Mouse (Mus musculus) brain, embryonic 14.5 days (tissue): ENCODE results near the gene Guca1a. TPM values are rescaled to one million over a fixed set of nuclear protein-coding genes. Genes with fewer than 3 reads are reported as not detected.

Experiments used
- DNase-seq: peaks from one replicate; pipeline ENCODE4 v3.0.0-alpha.2; 2011; ENCODE audit warnings: low read depth
- CTCF ChIP-seq: fragments of 200-500 bp; IDR thresholded peaks from 2 replicates; pipeline ENCODE4 v1.5.1; 2012; ENCODE audit warnings: inconsistent platforms, mild to moderate bottlenecking, moderate library complexity, borderline replicate concordance; ENCODE audit not compliant: insufficient read depth, insufficient read length; ENCODE audit errors: extremely low read depth
- POLR2A ChIP-seq: fragments of 200-500 bp; IDR thresholded peaks from 2 replicates; pipeline ENCODE4 v1.6.1; 2012; ENCODE audit warnings: mild to moderate bottlenecking, inconsistent platforms, borderline replicate concordance; ENCODE audit not compliant: poor library complexity, insufficient read depth, insufficient read length, severe bottlenecking; ENCODE audit errors: extremely low read depth
- polyA plus RNA-seq: library from polyadenylated mRNA; depleted of rRNA; stranded (reverse); fragments of >200 nt; gene quantifications from 2 replicates; pipeline ENCODE4 v1.2.3, GENCODE M21; 2012; rRNA removed

Guca1a gene
- polyA plus RNA-seq, 1 experiment, result 0.83 TPM

DNA sequence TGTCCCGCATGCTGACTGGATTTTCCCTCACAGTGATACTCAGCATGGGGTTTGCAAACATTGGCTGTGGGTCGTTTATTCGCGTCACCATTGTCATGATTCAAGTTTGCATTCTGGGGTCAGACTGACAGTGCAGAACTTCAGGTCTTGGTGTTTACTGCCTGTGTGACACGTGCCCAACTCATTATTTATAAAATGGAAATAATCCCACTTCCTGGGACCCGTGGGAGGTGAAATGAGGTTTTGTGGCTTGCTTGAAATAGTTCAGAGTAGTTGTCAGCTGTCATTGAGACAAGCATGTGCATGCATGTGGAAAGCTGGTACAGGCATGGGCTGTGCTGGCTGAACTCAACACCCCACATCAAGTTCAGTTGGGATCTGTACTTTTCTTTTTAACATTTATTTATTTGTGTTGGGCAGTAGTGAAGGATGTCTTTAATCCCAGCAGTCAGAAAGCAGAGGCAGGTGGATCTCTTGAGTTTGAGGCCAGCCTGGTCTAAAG, 23.6 kb downstream of the Guca1a start:
- DNase-seq, result no peak
- TF ChIP-seq POLR2A (no peak), CTCF (no peak)

DNA sequence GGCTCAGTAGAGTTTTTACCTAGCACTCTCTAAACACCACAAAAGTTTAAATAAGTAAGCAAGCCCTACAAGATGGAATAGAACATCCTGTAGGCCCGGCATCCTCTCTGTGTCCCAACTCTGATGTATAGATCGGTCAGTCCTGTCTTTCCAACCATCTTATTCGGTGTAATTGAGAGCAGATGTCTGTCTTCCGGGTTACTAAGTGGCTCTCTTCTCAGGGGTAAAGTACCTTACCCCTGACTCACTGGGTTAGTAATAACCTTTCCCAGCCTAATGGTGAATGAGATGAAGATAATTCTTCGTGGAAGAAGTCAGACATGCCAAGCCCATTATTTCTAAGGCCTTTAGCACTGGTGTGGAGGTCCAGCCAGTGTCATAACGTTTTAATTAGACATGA, 26.4 kb downstream of the Guca1a start:
- DNase-seq, result no peak
- TF ChIP-seq POLR2A, result no peak
- no peak for TF ChIP-seq CTCF

DNA sequence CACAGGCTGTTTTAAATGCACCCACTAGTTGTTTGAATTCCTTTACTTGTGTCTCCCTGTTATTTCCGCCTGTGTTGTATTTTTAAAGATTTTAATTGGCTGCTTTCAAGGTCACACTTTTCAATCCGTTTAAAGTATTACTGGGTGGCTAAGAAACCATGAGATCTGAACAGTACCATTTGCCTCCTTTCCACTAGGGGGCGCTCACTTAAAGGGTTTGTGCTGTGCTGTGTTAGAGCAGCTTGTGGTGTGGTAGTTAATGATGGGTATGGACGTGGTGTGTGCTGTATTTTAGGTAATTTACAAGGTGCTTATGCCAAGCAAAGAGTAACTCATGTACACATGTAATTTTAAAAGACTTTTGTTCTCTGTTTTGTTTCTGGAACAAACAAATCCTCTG, 28.9 kb downstream of the Guca1a start:
- TF ChIP-seq CTCF (peak; percentile 84; the same call in 1 of the 2 replicates), POLR2A (no peak)
- peak; percentile 80 for DNase-seq

DNA sequence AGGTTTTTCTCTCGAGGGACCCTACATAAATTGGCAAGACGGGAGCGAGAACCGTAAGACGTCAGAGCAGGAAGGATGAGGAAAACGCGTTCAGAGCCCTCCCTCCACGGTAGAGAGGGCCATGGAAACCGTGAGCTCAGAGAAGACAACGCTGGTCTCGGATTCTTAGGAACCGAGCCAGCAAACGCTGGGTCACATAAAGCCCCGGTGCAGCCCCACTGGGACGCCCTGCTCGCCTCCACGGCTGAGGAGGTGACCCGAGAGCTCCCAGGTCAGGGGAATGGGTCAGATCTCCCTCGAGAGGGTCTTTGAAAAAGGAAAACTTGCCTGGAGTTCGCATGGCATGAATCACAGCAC, 31.3 kb downstream of the Guca1a start:
- DNase-seq, result no peak
- no peak for TF ChIP-seq CTCF
- TF ChIP-seq POLR2A, result no peak

DNA sequence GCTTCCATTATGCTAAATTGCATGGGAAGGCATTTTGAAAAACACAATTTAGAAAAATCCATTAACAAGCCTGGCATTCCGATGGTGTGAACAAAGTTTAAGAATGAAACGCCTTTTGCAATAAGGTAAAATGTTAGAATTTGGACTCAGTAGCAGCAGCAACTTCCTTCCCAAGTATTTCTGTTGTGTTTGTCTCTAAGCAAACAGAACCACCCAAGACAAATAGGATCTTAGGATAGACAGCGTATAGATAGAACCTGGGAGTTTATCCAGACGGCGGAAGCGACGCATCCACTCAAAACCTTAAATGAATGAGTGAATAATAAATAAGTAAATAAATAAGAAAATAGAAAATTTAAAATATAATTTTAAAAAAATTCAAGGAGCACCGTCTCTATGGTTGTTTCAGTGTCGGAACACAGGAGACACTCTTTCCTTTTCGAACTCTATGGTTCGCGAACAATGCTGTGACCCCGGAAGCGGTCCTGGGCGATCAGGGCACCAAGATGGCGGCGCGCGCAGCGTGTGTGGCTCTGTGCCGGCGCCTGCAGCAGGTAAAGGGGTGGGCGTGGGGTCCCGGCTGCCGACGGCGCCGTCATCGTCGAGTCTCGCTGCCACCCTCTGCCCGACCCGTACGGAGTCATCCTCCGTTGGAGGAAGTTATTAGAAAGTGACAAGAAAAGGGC, 31.8 kb downstream of the Guca1a start, which contains the start of gene Mrps10:
Gene Mrps10, plus strand, starts transcription at position 487 of the 686 bp plus-strand sequence.
- DNase-seq, result peak; percentile 98
- peak; percentile 57; the same call in 1 of the 2 replicates for TF ChIP-seq POLR2A
- no peak for TF ChIP-seq CTCF

DNA sequence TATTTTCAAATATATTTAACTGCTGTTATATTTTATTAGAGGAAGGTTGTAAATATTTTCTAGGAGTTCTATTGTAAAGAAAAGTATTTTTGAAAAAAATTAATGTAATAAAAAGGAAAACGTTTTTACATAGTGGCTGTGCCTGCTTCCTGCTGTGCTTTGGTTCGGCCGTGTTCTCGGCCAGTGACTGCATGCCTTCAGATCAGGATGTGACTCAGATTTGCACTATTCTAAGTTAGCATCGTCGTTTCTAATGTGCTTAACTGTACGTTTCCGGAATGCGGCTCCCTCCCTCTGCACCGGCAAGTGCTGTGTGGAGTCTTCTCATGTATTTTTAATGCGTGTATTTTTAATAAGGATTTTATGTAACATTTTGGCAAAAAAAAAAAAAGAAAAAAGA, 39.0 kb downstream of the Guca1a start:
- DNase-seq, result no peak
- no peak for TF ChIP-seq CTCF
- no peak for TF ChIP-seq POLR2A

DNA sequence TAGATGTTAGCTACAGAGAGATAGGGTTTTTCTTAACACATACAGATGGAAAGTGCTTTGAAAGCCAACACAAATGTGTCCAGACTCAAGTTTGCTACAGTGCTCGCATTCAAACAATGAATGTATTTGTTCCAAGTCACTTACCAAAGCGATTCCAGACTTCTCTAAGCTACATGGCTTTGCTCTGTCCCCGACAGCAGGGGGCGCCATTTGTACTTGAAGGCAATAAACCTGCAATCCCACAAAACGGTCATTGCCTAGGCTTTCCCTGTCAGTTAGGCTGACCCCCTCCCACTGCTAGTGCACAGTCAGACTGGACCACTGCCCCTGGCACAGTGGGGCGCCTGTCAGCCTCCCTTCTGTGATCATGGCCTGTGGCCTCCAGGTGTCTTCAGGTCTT, 40.4 kb downstream of the Guca1a start:
- TF ChIP-seq POLR2A (no peak), CTCF (peak; percentile 52; the same call in 1 of the 2 replicates)
- peak; percentile 34 for DNase-seq

DNA sequence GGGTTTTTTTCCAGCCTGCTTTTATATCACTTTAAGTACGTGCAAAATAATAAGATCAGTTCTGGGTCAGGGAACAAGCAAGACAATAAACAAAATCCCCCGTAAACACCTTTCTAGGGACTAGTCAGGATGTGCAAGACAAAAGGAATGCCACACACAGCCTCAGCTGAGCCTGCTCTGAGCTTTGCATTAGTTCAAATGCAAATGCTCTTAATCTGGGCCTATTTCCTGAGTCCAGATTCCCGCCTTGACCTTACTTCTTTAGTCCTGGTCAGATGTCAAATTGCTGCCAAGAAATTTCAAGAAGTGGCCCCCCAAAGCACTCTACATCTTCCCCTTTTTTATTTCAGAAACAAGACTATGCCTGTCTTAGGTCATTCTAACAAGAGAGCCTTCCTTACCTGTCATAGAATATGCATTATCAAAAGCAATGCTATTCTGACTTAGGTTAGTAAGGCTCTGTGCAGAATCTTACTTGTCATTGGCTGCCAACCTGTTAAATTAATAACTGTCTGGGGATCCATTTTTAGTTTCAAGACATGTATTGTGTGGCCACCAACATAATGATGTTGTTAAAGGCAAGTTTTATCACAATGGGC, 50.6 kb downstream of the Guca1a start:
- DNase-seq, result peak; percentile 23
- TF ChIP-seq CTCF, result no peak
- TF ChIP-seq POLR2A, result no peak

Other genes with a start within 250 kb of the Guca1a start
- gene Mrps10, start 31.7 kb downstream of the Guca1a start, polyA plus RNA-seq, result 46.2 and 47.5 TPM in 2 replicates
- gene Guca1b, start 15.2 kb downstream of the Guca1a start, polyA plus RNA-seq, result 1.2 TPM in 2 replicates
- gene AI661453, start 36.0 kb upstream of the Guca1a start, polyA plus RNA-seq, result 0.42 and 0.85 TPM in 2 replicates
- 0.41 and 0.53 TPM in 2 replicates for gene 1700001C19Rik, start 36.8 kb upstream of the Guca1a start, polyA plus RNA-seq
- gene Taf8, start 101.7 kb upstream of the Guca1a start, polyA plus RNA-seq, result 34.2 and 44.1 TPM in 2 replicates
- 59.7 and 68.5 TPM in 2 replicates for gene Ccnd3, start 104.5 kb upstream of the Guca1a start, polyA plus RNA-seq
- 27.1 and 31.1 TPM in 2 replicates for gene Bysl, start 210.9 kb upstream of the Guca1a start, polyA plus RNA-seq
- 43.1 and 59.0 TPM in 2 replicates for gene Med20, start 211.0 kb upstream of the Guca1a start, polyA plus RNA-seq
- 1.7 and 2.6 TPM in 2 replicates for gene Gm20517, start 211.0 kb upstream of the Guca1a start, polyA plus RNA-seq
- gene Usp49, start 230.1 kb upstream of the Guca1a start, polyA plus RNA-seq, result 32.8 and 36.9 TPM in 2 replicates